Mouse (Mus musculus) limb, embryonic 13.5 days (tissue): ENCODE measurements at regions not wholly inside any gene's neighbourhood (a gene's known extent, or its start where the extent isn't known, plus 50 kb on each side); places are given as distances from the start of the nearest gene placed in this dataset.

ENCODE experiments used
- ATAC-seq: fragments of 200-750 bp; cut with Nextera tagmentation; 2 replicates; pipeline ENCODE4 v1.8.0; 2017; ENCODE audit warnings: low read depth, moderate number of reproducible peaks, moderate TSS enrichment; ENCODE audit not compliant: low FRiP score
- H3K27ac ChIP-seq: fragments of 300-500 bp; sonication (generic); 2 replicates; pipeline ENCODE4 v1.5.1; 2015; ENCODE audit warnings: inconsistent platforms, mild to moderate bottlenecking, moderate library complexity
- H3K27me3 ChIP-seq: fragments of 300-500 bp; sonication (generic); 2 replicates; pipeline ENCODE4 v1.6.1; 2015; ENCODE audit warnings: mild to moderate bottlenecking, inconsistent platforms
- H3K36me3 ChIP-seq: fragments of 300-500 bp; sonication (generic); 2 replicates; pipeline ENCODE4 v1.6.1; 2015; ENCODE audit warnings: inconsistent platforms, mild to moderate bottlenecking, moderate library complexity
- H3K4me1 ChIP-seq: fragments of 300-500 bp; sonication (generic); 2 replicates; pipeline ENCODE4 v1.6.1; 2015; ENCODE audit warnings: inconsistent platforms
- H3K4me2 ChIP-seq: fragments of 300-500 bp; sonication (generic); replicated peaks from 2 replicates; pipeline ENCODE4 v1.6.1; 2015; ENCODE audit warnings: inconsistent platforms, mild to moderate bottlenecking, moderate library complexity
- H3K4me3 ChIP-seq: fragments of 300-500 bp; sonication (generic); 2 replicates; pipeline ENCODE4 v1.5.1; 2015; ENCODE audit warnings: moderate library complexity, mild to moderate bottlenecking, inconsistent platforms
- H3K9ac ChIP-seq: fragments of 300-500 bp; sonication (generic); 2 replicates; pipeline ENCODE4 v1.6.1; 2015; ENCODE audit warnings: mild to moderate bottlenecking, inconsistent platforms
- H3K9me3 ChIP-seq: fragments of 300-500 bp; sonication (generic); 2 replicates; pipeline ENCODE4 v1.6.1; 2016; ENCODE audit warnings: inconsistent platforms
- WGBS: fragments of 180-500 bp; shearing (Covaris S2); methylation state at CpG from one replicate; pipeline ENCODE4 v1.1.7; 2015; 5-methylcytosine and 5-hydroxymethylcytosine counted together

- Histone ChIP-seq H3K27me3 (no peaks in the 10 kb centered on the region), H3K27ac (no peak overlapping the region), H3K9ac (no peak overlapping the region), H3K9me3 (no peaks in the 10 kb centered on the region), H3K4me1 (no peaks in the 10 kb centered on the region), H3K4me3 (no peak overlapping the region), H3K36me3 (no peaks in the 10 kb centered on the region), H3K4me2 (no peak overlapping the region)
- 86% methylated on average over 3 of the region's 3 CpGs for WGBS
- ATAC-seq: no peak
Observed at GRCm38 (mm10) chr6:102977122-102977521, 404.2 kb upstream of the Cntn3 start.

- ATAC-seq: no peak
- Histone ChIP-seq H3K9me3 (no peaks in the 10 kb centered on the region), H3K4me1 (no peaks in the 10 kb centered on the region), H3K4me2 (no peak overlapping the region), H3K36me3 (no peaks in the 10 kb centered on the region), H3K4me3 (no peak overlapping the region), H3K27me3 (no peaks in the 10 kb centered on the region), H3K9ac (no peak overlapping the region), H3K27ac (no peak overlapping the region)
- WGBS: 62% methylated on average over 2 of the region's 2 CpGs
Observed at GRCm38 (mm10) chr6:103023326-103023725, 450.4 kb upstream of the Cntn3 start.

GRCm38 (mm10) chr6:103024006-103024405, 451.1 kb upstream of the Cntn3 start:
- H3K9ac ChIP-seq: no peak overlapping the region
- H3K9me3 ChIP-seq: no peaks in the 10 kb centered on the region
- 67% methylated on average over 2 of the region's 2 CpGs for WGBS
- H3K4me1 ChIP-seq: no peaks in the 10 kb centered on the region
- no peak for ATAC-seq
- H3K4me3 ChIP-seq: no peak overlapping the region
- no peaks in the 10 kb centered on the region for H3K27me3 ChIP-seq
- H3K4me2 ChIP-seq: no peak overlapping the region
- H3K36me3 ChIP-seq: no peaks in the 10 kb centered on the region
- no peak overlapping the region for H3K27ac ChIP-seq

- no peaks in the 10 kb centered on the region for H3K4me1 ChIP-seq
- no peaks in the 10 kb centered on the region for H3K27me3 ChIP-seq
- no peak overlapping the region for H3K9ac ChIP-seq
- ATAC-seq: no peak
- no peaks in the 10 kb centered on the region for H3K36me3 ChIP-seq
- 76% methylated on average over 1 of the region's 1 CpGs for WGBS
- H3K27ac ChIP-seq: no peak overlapping the region
- no peak overlapping the region for H3K4me2 ChIP-seq
- H3K4me3 ChIP-seq: no peak overlapping the region
- no peaks in the 10 kb centered on the region for H3K9me3 ChIP-seq
Observed at GRCm38 (mm10) chr6:103028150-103028549, 455.2 kb upstream of the Cntn3 start.

- no peaks in the 10 kb centered on the region for H3K4me1 ChIP-seq
- no peaks in the 10 kb centered on the region for H3K27me3 ChIP-seq
- no peak overlapping the region for H3K4me3 ChIP-seq
- H3K36me3 ChIP-seq: no peaks in the 10 kb centered on the region
- no peak overlapping the region for H3K27ac ChIP-seq
- H3K9me3 ChIP-seq: no peaks in the 10 kb centered on the region
- no peak overlapping the region for H3K9ac ChIP-seq
- no peak for ATAC-seq
- WGBS: 57% methylated on average over 3 of the region's 4 CpGs
- H3K4me2 ChIP-seq: no peak overlapping the region
Observed at GRCm38 (mm10) chr6:103033418-103033817, 460.5 kb upstream of the Cntn3 start.

GRCm38 (mm10) chr6:103033919-103034318, 461.0 kb upstream of the Cntn3 start:
- H3K9ac ChIP-seq: no peak overlapping the region
- H3K27me3 ChIP-seq: no peaks in the 10 kb centered on the region
- no peak for ATAC-seq
- H3K4me2 ChIP-seq: no peak overlapping the region
- no peaks in the 10 kb centered on the region for H3K9me3 ChIP-seq
- H3K27ac ChIP-seq: no peak overlapping the region
- no peaks in the 10 kb centered on the region for H3K36me3 ChIP-seq
- H3K4me1 ChIP-seq: no peaks in the 10 kb centered on the region
- WGBS: 31% methylated on average over 7 of the region's 7 CpGs
- no peak overlapping the region for H3K4me3 ChIP-seq

- Histone ChIP-seq H3K4me1 (no peaks in the 10 kb centered on the region), H3K9ac (no peak overlapping the region), H3K27me3 (no peaks in the 10 kb centered on the region), H3K4me3 (no peak overlapping the region), H3K36me3 (no peaks in the 10 kb centered on the region), H3K4me2 (no peak overlapping the region), H3K9me3 (no peaks in the 10 kb centered on the region), H3K27ac (no peak overlapping the region)
- no peak for ATAC-seq
- 82% methylated on average over 5 of the region's 5 CpGs for WGBS
Observed at GRCm38 (mm10) chr6:103060591-103060990, 449.8 kb upstream of the Chl1 start.

GRCm38 (mm10) chr6:103106189-103106588, 404.2 kb upstream of the Chl1 start:
- Histone ChIP-seq H3K4me3 (no peak overlapping the region), H3K36me3 (no peaks in the 10 kb centered on the region), H3K9ac (no peak overlapping the region), H3K27me3 (no peaks in the 10 kb centered on the region), H3K27ac (no peak overlapping the region), H3K9me3 (no peaks in the 10 kb centered on the region), H3K4me2 (no peak overlapping the region), H3K4me1 (no peaks in the 10 kb centered on the region)
- 45% methylated on average over 1 of the region's 1 CpGs for WGBS
- no peak for ATAC-seq

GRCm38 (mm10) chr6:103119537-103119936, 390.8 kb upstream of the Chl1 start:
- H3K4me2 ChIP-seq: no peak overlapping the region
- H3K27me3 ChIP-seq: no peaks in the 10 kb centered on the region
- H3K9me3 ChIP-seq: no peaks in the 10 kb centered on the region
- H3K36me3 ChIP-seq: no peaks in the 10 kb centered on the region
- no peak overlapping the region for H3K27ac ChIP-seq
- no peak for ATAC-seq
- H3K9ac ChIP-seq: no peak overlapping the region
- H3K4me1 ChIP-seq: no peaks in the 10 kb centered on the region
- WGBS: 70% methylated on average over 2 of the region's 2 CpGs
- H3K4me3 ChIP-seq: no peak overlapping the region

- ATAC-seq: no peak
- no peaks in the 10 kb centered on the region for H3K4me1 ChIP-seq
- H3K36me3 ChIP-seq: no peaks in the 10 kb centered on the region
- H3K9ac ChIP-seq: no peak overlapping the region
- no peaks in the 10 kb centered on the region for H3K9me3 ChIP-seq
- H3K27me3 ChIP-seq: no peaks in the 10 kb centered on the region
- 53% methylated on average over 5 of the region's 5 CpGs for WGBS
- H3K27ac ChIP-seq: no peak overlapping the region; the same call in 1 of the 2 replicates
- H3K4me2 ChIP-seq: no peak overlapping the region
- H3K4me3 ChIP-seq: no peak overlapping the region
Observed at GRCm38 (mm10) chr6:103140851-103141250, 369.5 kb upstream of the Chl1 start.

GRCm38 (mm10) chr6:103177851-103178250, 332.5 kb upstream of the Chl1 start:
- no peaks in the 10 kb centered on the region for H3K4me1 ChIP-seq
- WGBS: 38% methylated on average over 1 of the region's 1 CpGs
- no peak overlapping the region for H3K9ac ChIP-seq
- no peak for ATAC-seq
- no peaks in the 10 kb centered on the region for H3K9me3 ChIP-seq
- no peak overlapping the region for H3K4me3 ChIP-seq
- no peaks in the 10 kb centered on the region for H3K27me3 ChIP-seq
- H3K27ac ChIP-seq: no peak overlapping the region
- no peaks in the 10 kb centered on the region for H3K36me3 ChIP-seq
- H3K4me2 ChIP-seq: no peak overlapping the region

GRCm38 (mm10) chr6:103183355-103183754, 327.0 kb upstream of the Chl1 start:
- no peak for ATAC-seq
- no peak overlapping the region for H3K27ac ChIP-seq
- H3K9me3 ChIP-seq: no peaks in the 10 kb centered on the region
- no peak overlapping the region for H3K9ac ChIP-seq
- no peaks in the 10 kb centered on the region for H3K4me1 ChIP-seq
- no peaks in the 10 kb centered on the region for H3K27me3 ChIP-seq
- H3K4me3 ChIP-seq: no peak overlapping the region
- H3K4me2 ChIP-seq: no peak overlapping the region
- H3K36me3 ChIP-seq: no peaks in the 10 kb centered on the region

- 88% methylated on average over 6 of the region's 6 CpGs for WGBS
- Histone ChIP-seq H3K4me1 (no peaks in the 10 kb centered on the region), H3K4me2 (no peak overlapping the region), H3K36me3 (no peaks in the 10 kb centered on the region), H3K27me3 (no peaks in the 10 kb centered on the region), H3K27ac (no peak overlapping the region), H3K9ac (no peak overlapping the region), H3K9me3 (no peaks in the 10 kb centered on the region), H3K4me3 (no peak overlapping the region)
- no peak for ATAC-seq
Observed at GRCm38 (mm10) chr6:103196838-103197237, 313.5 kb upstream of the Chl1 start.
